22 mouse cellular contexts compared by ENCODE assay signal in the genomic region with DNA sequence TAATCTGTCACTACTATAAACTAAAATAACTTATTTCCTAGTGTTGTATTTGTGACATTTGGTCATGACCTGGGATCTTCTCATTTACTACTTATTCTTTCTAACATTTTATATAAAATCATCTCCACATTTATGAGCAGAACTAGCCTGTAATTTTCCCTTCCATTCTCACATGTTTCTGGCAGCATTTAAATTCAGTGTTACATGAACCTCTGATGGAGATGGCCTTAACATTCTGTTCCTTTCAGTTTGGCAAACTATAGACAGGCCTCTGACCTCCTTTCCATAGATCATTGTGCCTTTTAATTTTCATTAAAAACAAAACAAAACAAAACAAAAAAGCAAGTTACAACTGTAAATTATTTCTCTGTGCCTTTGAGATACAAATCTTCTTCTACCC.
DNase-seq lines count a peak whose midpoint lies in the region; ATAC-seq and TF ChIP-seq lines count a peak whose summit lies in the region.
"Had no signal": no experiment of that assay in that cellular context is flagged by ENCODE, and none has a peak within 500 bp of the region (broad histone marks: within the 10 kb centered on the region; RNA-seq: fewer than 3 reads in every experiment).

No protein-coding gene starts in this region.

- ATAC-seq in kidney, embryonic 14.5 days (ENCODE audit: low FRiP score, low TSS enrichment), result no peak
- ATAC-seq in kidney, embryonic 16.5 days (ENCODE audit: low FRiP score, low TSS enrichment), result peak; percentile 51; the same call in 1 of the 2 replicates
- no peak for ATAC-seq in kidney, postnatal 0 days (replicated peaks; ENCODE audit: low FRiP score, low read depth)
- ATAC-seq: activated CD4-positive, CD25-positive, alpha-beta regulatory T cell, adult 4 months; CD4-positive, CD25-positive, alpha-beta regulatory T cell, adult 4 months; Patski had no signal

- no peak overlapping the region for H3K4me2 ChIP-seq in kidney, embryonic 14.5 days (replicated peaks; ENCODE audit: low read depth, low read length)
- H3K4me2 ChIP-seq in kidney, embryonic 16.5 days (replicated peaks; ENCODE audit: low read depth, low read length), result no peak overlapping the region
- H3K4me2 ChIP-seq in kidney, postnatal 0 days (ENCODE audit: low read length), result no peak overlapping the region

- no peaks in the 10 kb centered on the region for H3K4me1 ChIP-seq in kidney, adult 2 months (ENCODE audit: control insufficient read depth, insufficient read depth, low read length)
- H3K4me1 ChIP-seq in kidney, embryonic 14.5 days (ENCODE audit: control insufficient read depth, insufficient read depth, low read length), result no peaks in the 10 kb centered on the region
- H3K4me1 ChIP-seq in kidney, embryonic 16.5 days (ENCODE audit: insufficient read depth, low read length), result no peaks in the 10 kb centered on the region
- H3K4me1 ChIP-seq in kidney, postnatal 0 days (replicated peaks; ENCODE audit: insufficient read depth, low read length), result no peaks in the 10 kb centered on the region

- no peak overlapping the region for H3K27ac ChIP-seq in kidney, adult 2 months (ENCODE audit: insufficient read depth, low read depth, low read length)
- no peak overlapping the region for H3K27ac ChIP-seq in kidney, embryonic 14.5 days (ENCODE audit: low read depth, low read length)
- no peak overlapping the region for H3K27ac ChIP-seq in kidney, embryonic 16.5 days (ENCODE audit: low read length)
- H3K27ac ChIP-seq in kidney, postnatal 0 days, result no peak overlapping the region

- no peak for TF ChIP-seq POLR2A in kidney, adult 2 months (IDR thresholded peaks at IDR 0.05; ENCODE audit: low read depth, low read length)

- peak; percentile 19 for DNase-seq in kidney, adult 2 months
- DNase-seq in kidney, adult 9 months, result no peak
- DNase-seq in kidney, postnatal 0 days (ENCODE audit: low spot score), result peak; percentile 77
- no peak for DNase-seq in kidney, adult 8-10 months
- DNase-seq in kidney, postnatal 14 days, result peak; percentile 23
- no peak for DNase-seq in kidney, postnatal 4 days
- DNase-seq: adrenal gland, adult 2 months; adrenal gland, adult 8-10 months; adrenal gland, postnatal 10 days; adrenal gland, postnatal 14 days; adrenal gland, postnatal 25 days; adrenal gland, postnatal 36 days; B cell, adult 2 months; cerebellum, adult 11 months; cerebellum, adult 11-12 months had no signal

- H3K9ac ChIP-seq in kidney, embryonic 14.5 days (ENCODE audit: low read depth, low read length), result no peak overlapping the region
- H3K9ac ChIP-seq in kidney, embryonic 16.5 days (replicated peaks; ENCODE audit: low read length), result no peak overlapping the region
- H3K9ac ChIP-seq in kidney, postnatal 0 days (ENCODE audit: low read depth, low read length), result no peak overlapping the region

- no peak overlapping the region for H3K4me3 ChIP-seq in kidney, adult 2 months (ENCODE audit: insufficient read depth, low read depth, low read length)
- no peak overlapping the region for H3K4me3 ChIP-seq in kidney, embryonic 14.5 days (ENCODE audit: low read length)
- H3K4me3 ChIP-seq in kidney, embryonic 16.5 days (ENCODE audit: low read length), result no peak overlapping the region
- H3K4me3 ChIP-seq in kidney, postnatal 0 days (replicated peaks; ENCODE audit: low read depth, low read length), result no peak overlapping the region

- TF ChIP-seq CTCF in kidney, adult 2 months (conservative IDR thresholded peaks at IDR 0.05; ENCODE audit: insufficient read depth, insufficient read length, low read depth, low read length), result no peak
- TF ChIP-seq CTCF in kidney, postnatal 0 days (IDR thresholded peaks at IDR 0.05; ENCODE audit: low read depth), result no peak

- H3K9me3 ChIP-seq in kidney, embryonic 14.5 days (ENCODE audit: control insufficient read depth, low read length), result no peaks in the 10 kb centered on the region
- H3K9me3 ChIP-seq in kidney, embryonic 16.5 days (ENCODE audit: low read length), result no peaks in the 10 kb centered on the region
- no peaks in the 10 kb centered on the region for H3K9me3 ChIP-seq in kidney, postnatal 0 days (replicated peaks; ENCODE audit: low read length)

- no peaks in the 10 kb centered on the region for H3K36me3 ChIP-seq in kidney, adult 2 months (ENCODE audit: control insufficient read depth, insufficient read depth, low read length)
- H3K36me3 ChIP-seq in kidney, embryonic 14.5 days (ENCODE audit: control insufficient read depth, insufficient read depth, low read length), result no peaks in the 10 kb centered on the region
- H3K36me3 ChIP-seq in kidney, embryonic 16.5 days (ENCODE audit: insufficient read depth, low read length), result no peaks in the 10 kb centered on the region
- no peaks in the 10 kb centered on the region for H3K36me3 ChIP-seq in kidney, postnatal 0 days (ENCODE audit: insufficient read depth, low read length)
- H3K36me3 ChIP-seq: G1E had no signal

- H3K27me3 ChIP-seq in kidney, adult 2 months (replicated peaks; ENCODE audit: control insufficient read depth, insufficient read depth, low read length), result no peaks in the 10 kb centered on the region
- no peaks in the 10 kb centered on the region for H3K27me3 ChIP-seq in kidney, embryonic 14.5 days (ENCODE audit: control insufficient read depth, insufficient read depth, low read length)
- H3K27me3 ChIP-seq in kidney, embryonic 16.5 days (ENCODE audit: insufficient read depth, low read length), result no peaks in the 10 kb centered on the region
- H3K27me3 ChIP-seq in kidney, postnatal 0 days (ENCODE audit: insufficient read depth, low read length), result no peaks in the 10 kb centered on the region
- H3K27me3 ChIP-seq: CH12.LX, Patski had no signal

Comparison
In these comparisons a context has a peak if more than half of its experiments do, and no peak if none do; other contexts are left out.
1. DNase-seq: peak in kidney, adult 2 months (single experiment), kidney, postnatal 0 days (single experiment) and kidney, postnatal 14 days (single experiment); none in kidney, adult 9 months (single experiment), kidney, adult 8-10 months (0 of 2) and kidney, postnatal 4 days (0 of 2).